Mouse (Mus musculus) T-helper 2 cell (primary cell): Measurements from ENCODE around the gene Nipa1.

Experiments used
- in situ Hi-C: fragments of 300-600 bp; cut with MboI, MseI; formaldehyde crosslinking; loops from one replicate; pipeline ENCODE4 v1.15.1; 2025; ENCODE audit warnings: high pct_unique_total_duplicates

The Nipa1 gene

DNA sequence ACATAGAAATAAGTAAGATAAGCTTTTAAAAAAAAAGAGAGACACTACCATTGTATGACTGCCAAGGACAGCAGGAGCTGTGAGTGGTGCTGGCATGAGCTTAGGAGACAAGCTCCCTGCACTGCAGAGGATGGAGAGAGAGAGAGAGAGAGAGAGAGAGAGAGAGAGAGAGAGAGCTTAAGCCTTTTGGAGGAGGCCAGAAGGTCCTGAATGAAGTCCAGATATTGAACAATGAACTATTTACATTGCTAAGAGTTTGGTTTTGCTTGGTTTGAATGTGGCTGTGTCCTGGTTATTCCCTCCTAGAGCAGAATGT, 8.8 kb downstream of the Nipa1 start:
- in situ Hi-C loops, result loop anchor here (25.0 kb wide), 1 partner anchor 749 kb away; no protein-coding TSS in a partner anchor

DNA sequence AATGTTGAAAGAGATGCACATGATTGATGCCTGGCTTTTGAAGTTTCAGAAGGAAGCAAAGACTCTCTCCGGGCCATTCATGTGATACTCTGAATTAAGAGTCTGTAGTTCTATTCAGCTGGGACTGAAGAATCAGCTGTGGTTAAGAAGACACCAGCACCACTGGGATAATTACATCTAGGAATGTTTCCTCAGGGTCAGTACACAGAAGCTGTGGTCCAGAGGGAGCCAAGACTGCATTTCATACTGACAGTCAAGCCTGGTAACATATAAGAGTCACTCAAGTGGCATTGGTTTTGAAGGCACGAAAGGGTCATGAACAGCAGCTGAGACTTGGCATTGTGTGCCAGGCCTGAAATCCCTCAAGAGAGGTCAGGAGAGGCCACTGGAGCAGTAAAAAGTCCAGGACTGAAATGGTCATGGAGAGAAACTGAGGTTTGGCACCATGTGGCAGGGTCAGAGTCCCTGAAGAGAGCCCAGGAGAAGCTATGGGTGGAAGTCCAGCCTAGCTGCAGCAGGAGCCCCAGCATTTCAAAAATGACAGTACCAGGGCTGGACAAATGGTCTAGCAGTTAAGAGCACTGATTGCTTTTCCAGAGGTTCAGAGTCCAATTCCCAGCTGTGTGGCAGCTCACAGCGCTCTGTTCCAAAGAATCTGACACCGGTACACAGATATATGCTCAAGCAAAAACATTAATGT, 9.3 kb downstream of the Nipa1 start:
- in situ Hi-C loops, result loop anchor here (25.0 kb wide), 1 partner anchor 748 kb away; no protein-coding TSS in a partner anchor

DNA sequence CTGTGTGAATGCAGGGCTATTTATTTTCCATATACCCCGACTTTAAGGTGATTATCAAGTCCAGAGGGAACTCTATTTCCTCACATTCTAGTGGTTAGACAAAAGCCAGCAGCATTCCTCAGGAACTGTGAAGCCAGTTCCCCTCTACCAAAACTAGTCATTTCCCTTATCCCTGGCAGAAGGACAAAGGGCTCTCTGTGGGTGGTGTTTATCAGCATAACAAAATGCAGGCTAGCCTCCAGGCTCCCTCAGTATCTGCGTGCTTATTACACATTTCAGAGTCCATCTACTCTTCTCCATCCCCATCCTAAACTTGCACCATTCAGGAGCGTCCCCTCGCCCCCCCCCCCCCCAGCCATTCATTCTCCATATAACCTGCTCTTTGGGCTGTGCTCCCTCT, 20.8 kb downstream of the Nipa1 start:
- in situ Hi-C loops, result no loop called here

DNA sequence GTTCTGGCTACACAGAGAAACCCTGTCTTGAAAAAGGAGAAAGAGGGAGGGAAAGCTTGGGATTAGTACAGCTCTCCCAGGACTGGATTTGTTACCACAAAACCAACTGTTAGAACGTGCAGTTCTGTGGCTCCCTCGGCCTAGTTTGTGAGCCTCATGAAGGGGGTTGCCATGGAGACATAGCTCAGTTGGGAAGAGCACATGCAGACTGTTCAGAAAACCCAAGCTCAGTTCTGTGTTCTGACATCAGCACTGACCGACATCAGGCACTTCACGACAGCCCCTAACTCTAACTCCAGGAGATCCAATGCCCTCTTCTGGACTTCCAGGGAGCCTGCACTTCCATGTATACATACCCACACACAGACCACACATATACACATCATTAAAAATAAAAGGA, 24.7 kb downstream of the Nipa1 start:
- in situ Hi-C loops, result no loop called here

DNA sequence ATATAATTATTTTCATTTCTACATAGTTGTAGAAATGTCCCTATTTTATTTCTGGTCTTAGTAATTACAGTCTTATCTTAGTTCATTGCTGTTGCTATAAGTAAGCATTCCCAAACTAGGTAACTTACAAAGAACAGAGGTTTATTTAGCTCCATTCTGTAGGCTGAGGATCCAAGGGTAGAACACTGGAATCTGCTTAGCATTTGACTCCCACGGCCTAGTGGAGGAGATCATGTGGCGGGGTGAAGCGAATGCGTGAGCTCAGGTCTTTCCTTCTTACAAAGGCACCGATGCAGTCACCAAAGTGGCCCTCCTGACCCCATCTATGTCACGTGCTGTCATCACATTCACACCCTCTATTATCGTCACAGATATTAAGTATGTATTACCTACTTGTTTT, 27.9 kb downstream of the Nipa1 start:
- in situ Hi-C loops, result no loop called here

DNA sequence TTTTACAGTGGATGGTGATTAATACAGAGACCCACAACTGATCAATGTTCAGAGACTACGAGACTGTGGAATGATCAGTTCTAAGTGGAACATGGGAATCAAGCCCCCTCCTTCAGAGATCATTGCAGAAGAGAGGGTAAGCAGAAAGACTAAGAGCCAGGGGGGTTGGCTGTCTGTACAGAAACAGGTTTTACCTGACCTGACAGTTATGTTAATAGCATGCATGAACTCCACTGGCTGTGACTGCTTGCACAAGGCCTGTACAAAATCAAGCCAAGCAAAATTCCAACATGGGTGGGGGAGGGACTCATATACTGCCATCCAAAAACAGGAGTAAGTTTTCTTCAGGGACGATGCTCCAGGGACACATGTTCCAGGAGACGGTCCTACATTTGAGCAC, 28.6 kb downstream of the Nipa1 start:
- in situ Hi-C loops, result no loop called here

DNA sequence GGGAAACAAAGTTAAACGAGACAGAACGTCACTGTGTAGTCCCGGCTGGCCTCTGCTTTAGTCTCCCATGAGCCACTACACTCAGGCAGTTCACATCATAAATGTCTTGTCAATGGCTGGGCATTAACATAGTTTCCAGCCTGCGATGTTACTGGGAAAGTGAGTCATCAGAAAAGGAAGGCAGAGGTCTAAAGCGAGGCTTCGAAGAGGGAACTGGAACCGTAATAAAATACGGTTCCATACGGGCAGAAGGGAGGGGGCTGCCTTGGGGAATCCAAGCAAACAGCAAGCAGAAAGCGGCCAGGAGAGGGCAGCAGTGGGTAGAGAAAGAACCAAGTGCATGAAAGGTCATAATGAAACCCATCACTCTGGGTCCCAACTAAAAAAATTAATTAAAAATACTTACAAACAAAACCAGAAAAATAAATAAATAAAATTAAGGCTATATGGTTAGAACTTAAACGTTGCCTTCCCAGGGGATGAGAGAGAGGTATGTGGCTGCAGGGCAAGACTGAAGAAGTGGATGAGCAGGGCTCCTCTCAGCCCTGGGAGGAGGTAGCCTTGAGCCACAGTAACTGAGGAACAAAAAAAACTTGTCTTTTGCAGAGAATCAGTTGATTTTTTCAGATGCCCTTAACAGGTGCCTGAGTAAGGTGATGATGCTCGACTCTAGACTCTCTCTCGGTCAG, 33.1 kb downstream of the Nipa1 start:
- in situ Hi-C loops, result loop anchor here (5.0 kb wide), 1 partner anchor 56 kb away; no protein-coding TSS in a partner anchor

DNA sequence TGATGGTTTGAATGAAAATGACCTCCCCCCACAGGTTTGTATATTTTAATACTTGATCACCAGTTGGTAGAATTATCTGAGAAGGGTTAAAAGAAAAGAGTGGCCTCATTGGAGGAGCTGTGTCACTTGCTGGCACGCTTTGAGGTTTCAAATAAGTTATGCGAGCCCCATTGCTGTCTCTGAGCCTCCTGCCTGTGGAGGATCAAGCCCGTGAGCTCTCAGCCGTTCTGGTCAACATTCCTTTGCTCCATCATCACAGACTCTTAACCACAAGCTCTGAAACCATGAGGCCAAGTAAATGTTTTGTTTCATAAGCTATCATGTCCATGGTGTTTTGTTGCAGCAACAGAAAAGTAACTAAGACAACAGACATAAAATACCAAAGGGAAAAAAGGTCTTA, 35.0 kb downstream of the Nipa1 start:
- in situ Hi-C loops, result loop anchor here (5.0 kb wide), 1 partner anchor 58 kb away; no protein-coding TSS in a partner anchor

DNA sequence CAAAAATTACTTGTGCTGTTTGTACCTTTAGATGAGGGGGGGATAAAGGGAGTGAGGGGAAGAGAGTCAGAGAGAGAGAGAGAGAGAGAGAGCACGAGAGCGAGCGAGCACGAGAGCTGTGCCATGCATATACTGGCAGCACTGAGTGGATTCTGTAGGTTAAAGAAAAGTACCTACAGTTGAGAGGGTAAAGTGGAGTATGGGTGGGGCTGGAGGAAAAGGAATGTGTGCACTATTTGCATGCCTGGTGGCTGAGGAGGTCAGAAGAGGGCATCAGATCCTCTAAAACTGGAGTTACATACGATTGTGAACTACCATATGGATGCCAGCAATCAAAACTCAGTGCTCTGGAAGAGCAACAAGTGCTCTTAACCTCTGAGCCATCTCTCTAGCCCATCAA, 36.6 kb downstream of the Nipa1 start:
- in situ Hi-C loops, result no loop called here

DNA sequence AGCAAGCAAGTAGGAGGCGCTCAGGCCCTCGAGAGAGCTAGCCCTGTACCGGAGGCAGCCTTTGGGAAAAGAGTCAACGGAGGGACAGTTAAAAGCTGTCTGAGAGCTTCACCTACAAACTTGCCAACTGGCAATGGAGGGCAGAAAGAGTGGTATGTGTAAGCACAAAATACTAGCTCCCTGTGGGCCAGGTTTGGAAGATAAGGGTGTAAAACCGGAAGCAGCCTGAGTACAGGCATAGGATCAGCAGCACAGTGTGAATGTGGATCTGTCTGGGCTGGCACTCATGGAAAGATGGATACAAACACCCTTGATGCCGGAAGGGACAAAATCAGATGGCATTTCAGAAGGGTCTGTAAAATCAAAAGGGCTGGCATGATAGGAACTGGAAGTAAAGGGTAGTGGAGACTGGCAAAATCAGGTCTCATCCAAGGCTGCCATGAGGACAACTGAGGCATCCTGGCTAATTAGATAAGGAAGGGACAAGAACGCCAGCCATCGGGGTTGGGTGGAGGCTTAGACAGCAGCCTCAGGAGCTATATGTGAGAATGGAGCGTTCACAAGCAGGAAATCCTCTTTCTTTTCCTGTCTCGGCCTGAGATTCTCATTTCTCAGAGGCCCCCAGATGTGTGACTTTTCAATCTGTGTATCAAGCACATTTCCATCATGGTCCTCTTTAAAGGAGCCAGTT, 37.6 kb downstream of the Nipa1 start:
- in situ Hi-C loops, result no loop called here

DNA sequence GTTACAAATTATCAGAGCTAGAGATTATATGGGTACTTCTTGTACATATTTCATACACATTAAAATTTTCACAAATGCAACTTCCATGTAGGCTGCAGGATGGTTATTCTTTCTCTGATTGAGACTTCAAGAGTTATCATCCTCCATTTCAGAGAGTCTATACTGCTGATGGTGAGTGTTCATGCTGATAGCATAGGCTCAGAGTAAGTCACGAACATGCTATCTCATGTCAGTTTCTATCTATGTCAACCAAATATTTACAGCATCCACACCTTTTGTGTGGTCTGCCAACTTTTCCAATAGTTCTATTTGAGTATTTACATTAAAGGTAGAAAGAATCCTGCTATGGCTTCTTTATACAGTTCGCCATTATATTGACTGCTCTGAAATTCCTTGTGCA, 38.2 kb downstream of the Nipa1 start:
- in situ Hi-C loops, result no loop called here

DNA sequence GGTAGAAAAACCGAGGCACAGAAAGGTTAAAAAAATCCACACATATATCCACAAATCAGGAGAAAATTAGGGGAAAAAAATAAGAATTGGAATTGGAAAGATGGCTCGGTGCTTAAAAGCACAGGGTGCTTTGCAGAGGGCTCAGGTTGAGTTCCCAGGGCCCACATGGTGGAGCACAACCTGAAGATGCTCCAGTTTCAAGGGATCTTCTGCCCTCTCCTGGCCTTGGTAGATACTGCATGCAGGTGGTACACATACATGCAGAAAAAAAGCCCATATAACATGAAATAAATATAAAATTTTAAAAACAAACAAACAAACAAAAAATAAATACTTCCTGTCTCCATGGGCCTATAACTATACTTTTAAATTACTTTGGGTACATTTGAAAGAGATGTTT, 45.3 kb downstream of the Nipa1 start:
- in situ Hi-C loops, result no loop called here

DNA sequence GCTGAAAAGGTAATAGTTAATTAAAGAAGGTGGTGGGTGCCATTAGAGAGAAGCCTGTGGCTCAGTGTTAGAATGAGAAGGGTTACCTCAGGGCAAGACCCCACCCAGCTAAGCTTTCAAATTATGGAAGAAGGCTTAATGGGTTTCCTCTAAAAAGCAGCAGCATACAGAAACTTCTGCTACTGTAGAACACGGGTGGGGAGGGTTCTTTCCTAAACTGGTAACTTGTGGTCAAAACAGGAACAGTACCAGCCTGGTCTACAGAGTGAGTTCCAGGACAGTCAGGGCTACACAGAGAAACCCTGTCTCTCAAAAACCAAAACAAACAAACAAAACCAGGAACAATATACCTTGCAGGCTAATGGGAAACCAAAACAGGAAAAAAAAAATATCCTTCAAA, 50.3 kb downstream of the Nipa1 start:
- in situ Hi-C loops, result loop anchor here (10.0 kb wide), 1 partner anchor 165 kb away; no protein-coding TSS in a partner anchor

DNA sequence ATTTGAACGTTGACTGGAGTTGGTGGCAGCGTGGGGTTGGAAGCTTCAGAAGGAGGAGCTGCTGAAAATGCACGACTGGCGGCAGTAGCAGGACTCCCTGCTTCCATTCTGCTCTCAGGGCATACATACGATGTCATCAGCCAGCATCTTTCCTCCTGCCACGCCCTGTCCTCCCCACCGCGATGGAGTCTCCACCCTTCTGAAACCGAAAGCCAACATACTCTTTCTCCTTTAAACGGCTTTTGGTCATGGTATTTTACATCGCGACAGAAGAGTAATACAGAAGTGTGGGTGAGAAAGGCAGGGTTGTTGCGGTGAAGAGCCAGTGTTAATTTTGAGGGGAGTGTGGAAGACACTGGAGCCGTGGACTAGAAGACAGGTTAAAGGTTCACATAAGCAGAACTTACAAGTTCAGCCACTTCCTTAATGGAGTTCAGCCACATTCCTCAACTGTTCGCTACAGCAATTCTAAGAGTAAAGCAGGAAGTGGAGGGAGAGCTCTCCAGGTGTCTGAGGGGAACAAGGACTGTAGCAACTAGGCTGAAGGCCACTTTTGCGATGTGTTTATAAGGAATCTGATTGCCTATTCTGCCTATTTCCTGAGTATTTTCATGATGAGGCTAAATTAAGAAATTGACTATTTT, 51.4 kb downstream of the Nipa1 start:
- in situ Hi-C loops, result loop anchor here (10.0 kb wide), 1 partner anchor 164 kb away; no protein-coding TSS in a partner anchor

DNA sequence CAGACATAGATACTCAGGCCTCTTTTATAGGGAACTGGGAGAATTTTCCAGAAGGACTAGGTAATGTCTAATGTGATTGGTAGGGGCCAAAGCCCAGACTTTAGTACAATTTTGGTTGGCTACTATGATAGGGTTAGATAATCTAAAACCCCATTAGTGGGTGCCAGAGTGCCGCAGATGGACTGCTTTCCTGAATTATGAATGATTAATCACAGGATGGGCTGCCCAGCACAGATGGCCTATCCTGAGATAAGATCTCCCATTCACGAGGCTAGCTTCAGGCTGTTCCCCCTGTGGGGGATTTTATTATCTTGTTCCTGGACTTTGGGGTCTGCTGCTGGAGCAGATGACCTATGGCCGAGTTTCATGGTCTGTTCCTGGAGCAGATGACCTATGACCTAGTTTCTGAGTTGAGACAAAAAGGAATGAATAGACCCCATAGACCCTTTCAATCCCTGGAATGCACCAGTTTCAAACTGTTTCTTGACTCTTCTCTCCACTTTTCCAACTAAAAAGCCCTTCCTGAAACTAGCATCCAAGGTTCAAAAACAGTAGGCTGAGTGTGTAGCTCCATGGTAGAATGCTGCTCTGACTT, 52.8 kb downstream of the Nipa1 start:
- in situ Hi-C loops, result loop anchor here (10.0 kb wide), 1 partner anchor 162 kb away; no protein-coding TSS in a partner anchor

DNA sequence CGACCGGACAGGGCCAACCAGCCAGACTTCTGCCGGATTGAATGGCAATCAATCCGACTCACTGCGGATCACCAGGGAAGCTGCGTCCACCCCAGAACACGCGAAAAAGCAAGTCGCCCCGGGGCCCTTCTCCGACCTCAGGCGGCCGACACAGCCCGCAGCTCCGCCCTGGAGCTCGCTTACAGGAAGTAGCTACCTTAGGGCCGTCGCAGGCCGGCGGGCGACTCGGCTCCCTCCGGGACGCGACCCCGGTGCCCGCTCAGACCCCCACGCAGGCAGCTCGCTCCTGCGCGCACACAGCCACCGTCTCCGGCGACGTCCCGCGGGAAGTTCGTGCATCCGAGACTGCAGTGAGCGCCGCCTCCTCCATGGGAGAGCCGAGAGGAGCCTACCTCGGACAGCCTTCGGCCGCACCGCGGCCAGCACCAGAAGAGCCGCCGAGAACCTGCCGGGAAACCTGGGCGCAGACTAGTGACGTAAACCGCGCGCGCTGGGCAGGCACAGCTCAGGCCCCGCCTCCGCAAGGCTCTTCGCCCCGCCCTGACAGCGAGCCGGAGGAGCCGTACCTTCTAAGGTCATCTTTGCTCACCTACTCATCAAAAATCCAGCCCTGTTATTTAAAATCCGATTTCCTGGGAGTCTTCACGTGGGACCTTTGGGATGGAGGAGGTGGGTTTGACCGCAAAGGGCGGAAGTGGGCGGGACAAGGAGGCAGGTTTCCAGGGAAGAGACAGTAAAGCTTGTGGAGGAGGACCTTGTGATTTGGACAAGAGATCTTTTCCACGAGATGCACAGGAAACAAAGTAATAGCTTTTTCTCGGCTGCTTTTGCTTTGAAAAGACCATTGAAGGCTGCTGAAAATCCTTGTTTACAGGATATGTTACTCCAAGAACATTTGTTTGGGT, 57.5 kb downstream of the Nipa1 start, which contains the start of gene Nipa2:
Nipa2 (minus strand) TSS at position 473 of the 905 bp plus-strand sequence.
- in situ Hi-C loops, result loop anchor here (10.0 kb wide), 1 partner anchor 157 kb away; no protein-coding TSS in a partner anchor

DNA sequence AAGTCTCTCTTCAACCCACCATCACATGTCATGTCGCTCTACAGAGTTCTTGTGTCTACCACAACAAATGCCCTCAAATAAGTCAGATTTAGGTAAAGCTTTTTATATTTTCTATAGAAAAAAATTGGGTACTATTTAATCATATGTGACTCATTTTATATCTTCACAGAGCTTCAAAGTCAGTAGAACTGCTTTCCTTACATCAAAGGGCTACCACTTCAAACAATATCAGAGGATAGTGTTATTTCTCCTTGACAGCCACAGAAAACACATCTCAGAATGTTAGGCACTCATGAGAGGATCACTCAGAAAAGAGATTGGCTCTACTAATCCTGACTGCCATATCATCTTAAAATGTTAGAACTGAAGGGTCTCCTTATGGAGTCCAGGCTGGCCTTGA, 59.2 kb downstream of the Nipa1 start:
- in situ Hi-C loops, result loop anchor here (10.0 kb wide), 1 partner anchor 156 kb away; no protein-coding TSS in a partner anchor

DNA sequence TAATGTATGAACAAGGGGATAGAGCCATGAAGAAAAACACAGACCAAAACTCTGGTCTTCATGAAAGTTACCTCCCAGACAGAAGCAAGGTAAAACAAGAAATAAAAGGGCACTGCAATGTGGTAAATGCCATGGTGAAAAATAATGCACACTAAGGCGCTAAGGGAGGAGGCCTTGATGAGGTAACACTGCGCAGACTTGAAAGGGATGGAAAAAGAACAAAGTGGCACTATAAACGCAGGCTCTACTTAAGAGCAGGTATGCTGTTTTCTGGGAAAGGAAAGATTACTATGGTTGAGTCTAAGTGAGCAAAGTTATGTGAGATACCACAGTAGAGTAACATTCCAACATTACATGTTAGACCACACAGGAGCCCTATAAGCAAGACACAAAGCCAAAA, 60.0 kb downstream of the Nipa1 start:
- in situ Hi-C loops, result loop anchor here (10.0 kb wide), 1 partner anchor 155 kb away; no protein-coding TSS in a partner anchor

DNA sequence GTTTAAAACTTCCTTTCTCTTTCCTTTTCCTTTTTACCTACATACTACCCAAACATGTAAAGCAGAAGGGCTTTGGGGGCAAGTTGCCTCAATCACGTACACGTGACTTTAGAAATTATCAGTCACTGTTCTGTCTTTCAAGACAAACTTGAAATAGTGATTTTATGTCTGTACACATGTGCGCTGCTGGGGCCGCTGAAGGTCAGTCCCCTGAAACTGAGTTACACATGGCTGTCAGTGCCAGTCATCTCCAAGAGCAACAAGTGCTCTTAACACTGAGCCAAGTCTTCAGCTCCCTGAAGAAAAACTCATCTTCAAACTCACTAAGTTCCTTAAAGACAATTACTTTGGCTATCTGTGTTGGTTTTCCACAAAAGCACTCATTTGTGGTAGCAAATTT, 61.8 kb downstream of the Nipa1 start:
- in situ Hi-C loops, result no loop called here

DNA sequence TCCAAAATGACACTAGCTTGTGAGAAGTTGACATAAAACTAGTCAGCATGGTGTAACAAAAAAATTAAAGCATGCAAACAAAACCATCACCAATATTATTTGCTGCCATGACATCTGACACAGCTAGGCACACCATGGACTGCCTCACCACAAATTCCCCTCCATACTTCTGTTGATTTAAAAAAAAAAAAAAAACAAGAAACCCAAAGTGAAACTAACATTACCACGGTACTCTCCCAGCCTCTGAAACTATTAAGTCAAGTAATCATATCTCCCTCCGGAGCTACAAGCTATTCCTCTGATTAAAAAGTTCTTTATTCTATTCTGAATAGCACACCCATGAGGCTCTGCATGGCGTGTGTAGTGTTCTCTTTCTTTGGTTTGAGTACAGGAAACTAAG, 62.6 kb downstream of the Nipa1 start:
- in situ Hi-C loops, result no loop called here
